In genomic region chr11:120775774-120776469, GRCm38 (mm10) we compare ENCODE assay signal across 8 mouse cellular contexts. TPM values are rescaled to one million over a fixed set of nuclear protein-coding genes. Genes with fewer than 3 reads are reported as not detected.
A peak's percentile ranks its signal among the peaks of the same experiment; 100 is the strongest.
DNase-seq lines count a peak whose midpoint lies in the region; ATAC-seq lines count a peak whose summit lies in the region.

No protein-coding gene starts in this region.

- WGBS in hindbrain, embryonic 12.5 days = 27% methylated on average over 15 of the region's 15 CpGs

- H3K4me1 ChIP-seq in hindbrain, embryonic 12.5 days = peaks cover 10% of the 10 kb centered on the region

- H3K9ac ChIP-seq in hindbrain, embryonic 12.5 days = no peak overlapping the region

- peak; percentile 71 for ATAC-seq in hindbrain, embryonic 12.5 days (ENCODE audit: low FRiP score)

- H3K36me3 ChIP-seq in hindbrain, embryonic 12.5 days = peaks cover 16% of the 10 kb centered on the region; the same call in 1 of the 2 replicates

- H3K27ac ChIP-seq in hindbrain, embryonic 12.5 days = no peak overlapping the region

- no peaks in the 10 kb centered on the region for H3K9me3 ChIP-seq in hindbrain, embryonic 12.5 days (replicated peaks)

- H3K4me2 ChIP-seq in hindbrain, embryonic 12.5 days (replicated peaks) = no peak overlapping the region

- no peaks in the 10 kb centered on the region for H3K27me3 ChIP-seq in hindbrain, embryonic 12.5 days

- DNase-seq in Muller cell, postnatal 12 days (ENCODE audit: inconsistent ontology term) = peak; percentile 83
- peak; percentile 90 for DNase-seq in cerebellum, adult 9-11 months
- DNase-seq in frontal cortex, postnatal 10 days (ENCODE audit: low spot score in 2 of 2) = peak; percentile 78 to 91
- peak; percentile 99 for DNase-seq in layer of hippocampus, postnatal 10 days (ENCODE audit: low spot score in 2 of 2)
- peak; percentile 96 for DNase-seq in lung, postnatal 10 days
- peak; percentile 93 for DNase-seq in ovary, postnatal 36 days (ENCODE audit: low spot score)
- peak; percentile 95 for DNase-seq in thymus, postnatal 14 days

- H3K4me3 ChIP-seq in hindbrain, embryonic 12.5 days = no peak overlapping the region

RNA-seq across cellular contexts. Expression of gene Rfng, which starts 8.1 kb away (rescaled TPM):
- polyA plus RNA-seq in hindbrain, embryonic 12.5 days (2016; fragmentation: Nextera tagmentation; extraction: Ambion mirVana) = 68.5 and 70.1 TPM in 2 replicates
- 10 to 100 TPM; 89.5 to 91.8 TPM for total RNA-seq in layer of hippocampus, postnatal 10 days (2021)

RNA-seq across cellular contexts. Expression of gene Gps1, which starts 8.2 kb away (rescaled TPM):
- 223 and 232 TPM in 2 replicates for polyA plus RNA-seq in hindbrain, embryonic 12.5 days (2016; fragmentation: Nextera tagmentation; extraction: Ambion mirVana)
- total RNA-seq in layer of hippocampus, postnatal 10 days (2021) = 100 to 1,000 TPM; 136 to 144 TPM

RNA-seq across cellular contexts. Expression of gene Hmga1b, which starts 13.3 kb away (rescaled TPM):
- polyA plus RNA-seq in hindbrain, embryonic 12.5 days (2016; fragmentation: Nextera tagmentation; extraction: Ambion mirVana) = 3.0 and 4.0 TPM in 2 replicates
- 10 to 100 TPM; 18.7 to 22.2 TPM for total RNA-seq in layer of hippocampus, postnatal 10 days (2021)

RNA-seq across cellular contexts. Expression of gene Dus1l, which starts 20.3 kb away (rescaled TPM):
- polyA plus RNA-seq in hindbrain, embryonic 12.5 days (2016; fragmentation: Nextera tagmentation; extraction: Ambion mirVana) = 54.5 and 60.0 TPM in 2 replicates
- total RNA-seq in layer of hippocampus, postnatal 10 days (2021) = 10 to 100 TPM; 42.3 to 44.5 TPM

RNA-seq across cellular contexts. Expression of gene Cbr2, which starts 44.0 kb away (rescaled TPM):
- polyA plus RNA-seq in hindbrain, embryonic 12.5 days (2016; fragmentation: Nextera tagmentation; extraction: Ambion mirVana) = 1.6 and 2.6 TPM in 2 replicates
- total RNA-seq in layer of hippocampus, postnatal 10 days (2021) = 1 to 10 TPM; 2.6 to 2.8 TPM
